Mouse (Mus musculus) kidney, postnatal 0 days (tissue): ENCODE data around the gene A630001G21Rik. TPM values are rescaled to one million over a fixed set of nuclear protein-coding genes. Genes with fewer than 3 reads are reported as not detected.

ENCODE experiments used
- ATAC-seq: fragments of 200-750 bp; cut with Nextera tagmentation; replicated peaks from 2 replicates; pipeline ENCODE4 v1.8.0; 2017; ENCODE audit warnings: low read depth, moderate number of reproducible peaks, moderate TSS enrichment, moderate library complexity; ENCODE audit not compliant: low FRiP score
- DNase-seq: peaks from one replicate; pipeline ENCODE4 v3.0.0-alpha.2; 2016; ENCODE audit warnings: low spot score
- H3K27ac ChIP-seq: fragments of 300-500 bp; sonication (generic); 2 replicates; pipeline ENCODE4 v1.5.1; 2014; ENCODE audit warnings: mild to moderate bottlenecking
- H3K27me3 ChIP-seq: fragments of 300-500 bp; sonication (generic); 2 replicates; pipeline ENCODE4 v1.6.1; 2014; ENCODE audit warnings: low read length, mixed read lengths; ENCODE audit not compliant: insufficient read depth
- H3K36me3 ChIP-seq: fragments of 300-500 bp; sonication (generic); 2 replicates; pipeline ENCODE4 v1.6.1; 2014; ENCODE audit warnings: low read length, mixed read lengths; ENCODE audit not compliant: insufficient read depth
- H3K4me1 ChIP-seq: fragments of 300-500 bp; sonication (generic); replicated peaks from 2 replicates; pipeline ENCODE4 v1.6.1; 2014; ENCODE audit warnings: antibody characterized with exemption, low read length, mixed read lengths; ENCODE audit not compliant: insufficient read depth
- H3K4me2 ChIP-seq: fragments of 300-500 bp; sonication (generic); 2 replicates; pipeline ENCODE4 v1.6.1; 2014; ENCODE audit warnings: mild to moderate bottlenecking, low read length, moderate library complexity, mixed read lengths
- H3K4me3 ChIP-seq: fragments of 300-500 bp; sonication (generic); replicated peaks from 2 replicates; pipeline ENCODE4 v1.5.1; 2014; ENCODE audit warnings: low read depth, low read length
- H3K9ac ChIP-seq: fragments of 300-500 bp; sonication (generic); 2 replicates; pipeline ENCODE4 v1.6.1; 2014; ENCODE audit warnings: low read depth, low read length
- H3K9me3 ChIP-seq: fragments of 300-500 bp; sonication (generic); replicated peaks from 2 replicates; pipeline ENCODE4 v1.6.1; 2016; ENCODE audit warnings: low read length, inconsistent platforms, mixed read lengths
- CTCF ChIP-seq: IDR thresholded peaks from 2 replicates; pipeline ENCODE4 v1.5.1; 2016; ENCODE audit warnings: antibody characterized with exemption, low read depth, mild to moderate bottlenecking, moderate library complexity
- WGBS: fragments of 180-500 bp; shearing (Covaris S2); extraction: QIAGEN DNeasy Blood & Tissue Kit; methylation state at CpG from one replicate; pipeline ENCODE4 v1.1.7; 2014; 5-methylcytosine and 5-hydroxymethylcytosine counted together
- polyA plus RNA-seq: library from polyadenylated mRNA; unstranded; fragments of >200 nt; fragmentation: Nextera tagmentation; extraction: Ambion mirVana; gene quantifications from 2 replicates; pipeline ENCODE4 v1.2.1, GENCODE M21; 2015

The A630001G21Rik gene
- polyA plus RNA-seq, 1 experiment from 2014 or later, result 1.7 TPM

DNA sequence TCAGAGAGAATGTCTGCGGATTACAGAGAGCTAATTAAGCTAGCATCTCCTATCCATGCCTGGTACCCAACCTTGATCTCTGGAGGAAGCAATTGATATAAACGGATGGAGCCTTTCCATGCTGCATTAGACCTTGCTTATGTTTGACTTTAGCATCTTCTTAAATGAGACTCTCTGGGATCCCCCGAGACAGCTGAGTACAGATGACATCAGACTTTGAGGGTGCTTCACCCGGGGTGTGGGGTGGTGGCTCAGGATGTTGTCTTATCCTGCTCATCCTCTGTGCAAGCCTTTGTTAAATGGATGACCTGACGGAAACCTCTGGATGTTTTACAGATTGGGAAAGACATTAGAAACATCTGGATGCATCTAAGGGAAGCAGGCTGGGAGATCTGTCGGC is 48.0 kb downstream of the A630001G21Rik start:
- no peaks in the 10 kb centered on the region for H3K4me1 ChIP-seq
- H3K4me3 ChIP-seq, result no peak overlapping the region
- H3K27me3 ChIP-seq, result no peaks in the 10 kb centered on the region
- no peaks in the 10 kb centered on the region for H3K9me3 ChIP-seq
- no peak for TF ChIP-seq CTCF
- no peak overlapping the region for H3K4me2 ChIP-seq
- H3K36me3 ChIP-seq, result no peaks in the 10 kb centered on the region
- WGBS, result 78% methylated on average over 6 of the region's 6 CpGs
- H3K27ac ChIP-seq, result no peak overlapping the region
- ATAC-seq (no peak), DNase-seq (no peak)
- no peak overlapping the region for H3K9ac ChIP-seq

DNA sequence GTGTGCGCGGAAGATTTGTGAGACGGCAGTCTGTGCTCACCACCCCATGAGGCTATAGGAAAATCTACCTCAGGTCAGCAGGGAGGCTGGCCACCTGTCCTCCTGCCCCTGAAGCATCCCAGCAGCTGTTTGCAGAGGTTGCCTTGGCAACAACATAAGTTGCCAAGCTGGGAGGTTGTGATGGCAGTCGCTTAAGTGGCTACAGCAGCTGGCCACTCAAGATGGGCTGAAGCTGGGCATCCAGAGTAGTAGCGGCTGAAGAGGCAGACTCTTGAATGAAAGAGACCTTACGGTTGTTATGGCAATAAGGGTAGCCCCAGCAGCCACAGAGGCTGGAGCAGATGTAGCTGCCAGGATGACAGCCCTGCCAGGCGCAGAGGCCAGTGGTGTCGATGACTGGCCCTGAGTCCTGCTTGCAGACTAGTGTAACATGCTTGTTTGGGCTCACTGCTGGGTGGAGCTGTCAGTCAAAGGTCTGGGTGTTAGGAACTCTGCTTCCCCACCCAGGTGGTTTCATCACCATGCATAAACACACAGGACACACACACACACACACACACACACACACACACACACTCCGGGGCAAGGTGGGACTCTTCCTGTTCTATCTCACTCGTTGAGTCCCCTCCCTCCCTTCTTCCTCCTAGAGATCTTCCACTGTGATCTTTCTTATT is 58.1 kb downstream of the A630001G21Rik start:
- no peak overlapping the region for H3K4me3 ChIP-seq
- 69% methylated on average over 10 of the region's 10 CpGs for WGBS
- no peak for DNase-seq

GRCm38 (mm10) chr1:85719049-85719448 is 59.4 kb downstream of the A630001G21Rik start:
- ATAC-seq (no peak), DNase-seq (no peak)
- Histone ChIP-seq H3K4me3 (no peak overlapping the region), H3K4me1 (no peaks in the 10 kb centered on the region), H3K27me3 (no peaks in the 10 kb centered on the region), H3K27ac (no peak overlapping the region), H3K9ac (no peak overlapping the region), H3K36me3 (no peaks in the 10 kb centered on the region), H3K9me3 (no peaks in the 10 kb centered on the region), H3K4me2 (no peak overlapping the region)
- no peak for TF ChIP-seq CTCF
- 30% methylated on average over 4 of the region's 4 CpGs for WGBS

More for the DNA sequence above, 58.1 kb downstream of the A630001G21Rik start:
- no peaks in the 10 kb centered on the region for H3K4me1 ChIP-seq
- no peaks in the 10 kb centered on the region for H3K36me3 ChIP-seq
- TF ChIP-seq CTCF, result no peak
- no peaks in the 10 kb centered on the region for H3K27me3 ChIP-seq
- H3K4me2 ChIP-seq, result no peak overlapping the region
- no peak for ATAC-seq
- H3K27ac ChIP-seq, result no peak overlapping the region
- no peak overlapping the region for H3K9ac ChIP-seq
- no peaks in the 10 kb centered on the region for H3K9me3 ChIP-seq

DNA sequence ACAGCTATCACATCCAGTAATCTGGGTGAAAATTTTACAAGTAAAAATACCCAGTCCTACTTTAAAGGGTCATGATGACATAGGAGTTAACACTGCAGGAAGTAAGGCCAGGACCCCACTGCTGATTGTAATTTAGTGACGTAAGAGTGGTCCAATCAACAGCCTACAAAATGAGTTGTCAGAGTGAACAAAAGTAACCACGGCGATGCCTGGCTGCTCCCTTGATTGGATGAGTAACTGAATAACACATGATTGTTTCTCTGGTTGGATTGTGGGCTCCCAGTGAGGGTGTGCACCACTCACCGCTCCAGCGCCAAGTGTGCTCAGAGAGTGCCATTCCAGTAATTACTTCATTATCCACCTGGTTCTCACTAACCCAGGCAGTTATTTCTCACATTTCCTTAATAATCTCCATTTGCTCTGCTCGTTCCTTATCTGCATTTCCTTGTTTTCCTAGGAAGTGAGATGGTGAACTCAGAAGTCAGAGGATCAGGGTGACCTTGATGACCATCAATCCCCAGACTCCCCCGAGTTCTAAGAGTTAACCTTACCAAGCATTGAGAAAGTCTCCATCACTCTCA is 61.9 kb downstream of the A630001G21Rik start:
- no peaks in the 10 kb centered on the region for H3K27me3 ChIP-seq
- H3K9me3 ChIP-seq, result no peaks in the 10 kb centered on the region
- no peaks in the 10 kb centered on the region for H3K36me3 ChIP-seq
- H3K4me3 ChIP-seq, result no peak overlapping the region
- no peak for TF ChIP-seq CTCF
- no peak overlapping the region for H3K9ac ChIP-seq
- no peaks in the 10 kb centered on the region for H3K4me1 ChIP-seq
- 47% methylated on average over 7 of the region's 7 CpGs for WGBS
- DNase-seq (no peak), ATAC-seq (no peak)
- no peak overlapping the region for H3K4me2 ChIP-seq
- no peak overlapping the region for H3K27ac ChIP-seq

GRCm38 (mm10) chr1:85714501-85714900 is 63.9 kb downstream of the A630001G21Rik start:
- H3K9ac ChIP-seq, result no peak overlapping the region
- H3K4me1 ChIP-seq, result no peaks in the 10 kb centered on the region
- H3K27ac ChIP-seq, result no peak overlapping the region
- H3K9me3 ChIP-seq, result no peaks in the 10 kb centered on the region
- no peaks in the 10 kb centered on the region for H3K36me3 ChIP-seq
- no peak overlapping the region for H3K4me3 ChIP-seq
- ATAC-seq, result no peak
- no peak for TF ChIP-seq CTCF
- no peak for DNase-seq
- no peak overlapping the region for H3K4me2 ChIP-seq
- no peaks in the 10 kb centered on the region for H3K27me3 ChIP-seq

GRCm38 (mm10) chr1:85706754-85707153 is 71.7 kb downstream of the A630001G21Rik start:
- H3K27me3 ChIP-seq, result no peaks in the 10 kb centered on the region
- TF ChIP-seq CTCF, result no peak
- no peak overlapping the region for H3K27ac ChIP-seq
- H3K4me3 ChIP-seq, result no peak overlapping the region
- no peak overlapping the region for H3K4me2 ChIP-seq
- DNase-seq (no peak), ATAC-seq (no peak)
- H3K36me3 ChIP-seq, result no peaks in the 10 kb centered on the region
- no peaks in the 10 kb centered on the region for H3K4me1 ChIP-seq
- no peaks in the 10 kb centered on the region for H3K9me3 ChIP-seq
- no peak overlapping the region for H3K9ac ChIP-seq
- WGBS, result 86% methylated on average over 2 of the region's 2 CpGs
